Mouse (Mus musculus) lung, embryonic 16.5 days (tissue): Measurements from ENCODE around the gene Spsb2. TPM values are rescaled to one million over a fixed set of nuclear protein-coding genes. Genes with fewer than 3 reads are reported as not detected.
A peak's percentile ranks its signal among the peaks of the same experiment; 100 is the strongest.
"Not testable (repeated sequence)": the region's sequence is repeated elsewhere in the genome, so short reads cannot be mapped to it uniquely, and the experiment has no call there.

Experiments
- ATAC-seq: fragments of 200-750 bp; cut with Nextera tagmentation; 2 replicates; pipeline ENCODE4 v1.8.0; 2017; ENCODE audit warnings: low read depth, mild to moderate bottlenecking, moderate library complexity
- H3K27ac ChIP-seq: fragments of 300-500 bp; sonication (generic); 2 replicates; pipeline ENCODE4 v1.5.1; 2014; ENCODE audit warnings: mild to moderate bottlenecking, control low read depth, low read length
- H3K27me3 ChIP-seq: fragments of 300-500 bp; sonication (generic); 2 replicates; pipeline ENCODE4 v1.6.1; 2014; ENCODE audit warnings: low read depth, low read length, mixed read lengths; ENCODE audit not compliant: control insufficient read depth, insufficient read depth
- H3K36me3 ChIP-seq: fragments of 300-500 bp; sonication (generic); 2 replicates; pipeline ENCODE4 v1.6.1; 2014; ENCODE audit warnings: low read length; ENCODE audit not compliant: control insufficient read depth, insufficient read depth
- H3K4me1 ChIP-seq: fragments of 300-500 bp; sonication (generic); replicated peaks from 2 replicates; pipeline ENCODE4 v1.6.1; 2014; ENCODE audit warnings: low read length, mixed read lengths; ENCODE audit not compliant: control insufficient read depth, insufficient read depth
- H3K4me2 ChIP-seq: fragments of 300-500 bp; sonication (generic); 2 replicates; pipeline ENCODE4 v1.6.1; 2014; ENCODE audit warnings: low read depth, low read length, control low read depth
- H3K4me3 ChIP-seq: fragments of 300-500 bp; sonication (generic); 2 replicates; pipeline ENCODE4 v1.5.1; 2014; ENCODE audit warnings: mild to moderate bottlenecking, low read length, control low read depth
- H3K9ac ChIP-seq: fragments of 300-500 bp; sonication (generic); 2 replicates; pipeline ENCODE4 v1.6.1; 2014; ENCODE audit warnings: low read length, control low read depth
- H3K9me3 ChIP-seq: fragments of 300-500 bp; sonication (generic); 2 replicates; pipeline ENCODE4 v1.6.1; 2016; ENCODE audit warnings: low read length; ENCODE audit not compliant: control insufficient read depth
- WGBS: fragments of 180-500 bp; shearing (Covaris S2); extraction: QIAGEN DNeasy Blood & Tissue Kit; methylation state at CpG from one replicate; pipeline ENCODE4 v1.1.7; 2014; 5-methylcytosine and 5-hydroxymethylcytosine counted together
- polyA plus RNA-seq: library from polyadenylated mRNA; unstranded; fragments of >200 nt; fragmentation: Nextera tagmentation; extraction: Ambion mirVana; gene quantifications from 2 replicates; pipeline ENCODE4 v1.2.1, GENCODE M21; 2015

Gene Spsb2
- polyA plus RNA-seq, 1 experiment from 2014 or later, result 13.6 TPM

GRCm38 (mm10) chr6:124807366-124807765 lies 1.1 kb upstream of the Spsb2 start:
- 83% methylated on average over 4 of the region's 4 CpGs for WGBS
- no peak overlapping the region for H3K9ac ChIP-seq

GRCm38 (mm10) chr6:124807986-124808357 lies 489 bp upstream of the Spsb2 start:
- Histone ChIP-seq H3K9ac (peak overlapping the region; percentile 84), H3K4me1 (peaks cover 31% of the 10 kb centered on the region), H3K4me2 (peak overlapping the region; percentile 98), H3K4me3 (peak overlapping the region; percentile 77), H3K27me3 (no peaks in the 10 kb centered on the region), H3K27ac (peak overlapping the region; percentile 96), H3K36me3 (peaks cover 12% of the 10 kb centered on the region), H3K9me3 (no peaks in the 10 kb centered on the region)
- ATAC-seq, result no peak
- WGBS, result 59% methylated on average over 6 of the region's 6 CpGs

More at GRCm38 (mm10) chr6:124807366-124807765, 1.1 kb upstream of the Spsb2 start:
- H3K9me3 ChIP-seq, result no peaks in the 10 kb centered on the region
- H3K4me3 ChIP-seq, result no peak overlapping the region
- H3K27me3 ChIP-seq, result no peaks in the 10 kb centered on the region
- no peak overlapping the region for H3K4me2 ChIP-seq
- peaks cover 12% of the 10 kb centered on the region for H3K36me3 ChIP-seq
- no peak overlapping the region for H3K27ac ChIP-seq
- H3K4me1 ChIP-seq, result peaks cover 25% of the 10 kb centered on the region
- no peak for ATAC-seq

DNA sequence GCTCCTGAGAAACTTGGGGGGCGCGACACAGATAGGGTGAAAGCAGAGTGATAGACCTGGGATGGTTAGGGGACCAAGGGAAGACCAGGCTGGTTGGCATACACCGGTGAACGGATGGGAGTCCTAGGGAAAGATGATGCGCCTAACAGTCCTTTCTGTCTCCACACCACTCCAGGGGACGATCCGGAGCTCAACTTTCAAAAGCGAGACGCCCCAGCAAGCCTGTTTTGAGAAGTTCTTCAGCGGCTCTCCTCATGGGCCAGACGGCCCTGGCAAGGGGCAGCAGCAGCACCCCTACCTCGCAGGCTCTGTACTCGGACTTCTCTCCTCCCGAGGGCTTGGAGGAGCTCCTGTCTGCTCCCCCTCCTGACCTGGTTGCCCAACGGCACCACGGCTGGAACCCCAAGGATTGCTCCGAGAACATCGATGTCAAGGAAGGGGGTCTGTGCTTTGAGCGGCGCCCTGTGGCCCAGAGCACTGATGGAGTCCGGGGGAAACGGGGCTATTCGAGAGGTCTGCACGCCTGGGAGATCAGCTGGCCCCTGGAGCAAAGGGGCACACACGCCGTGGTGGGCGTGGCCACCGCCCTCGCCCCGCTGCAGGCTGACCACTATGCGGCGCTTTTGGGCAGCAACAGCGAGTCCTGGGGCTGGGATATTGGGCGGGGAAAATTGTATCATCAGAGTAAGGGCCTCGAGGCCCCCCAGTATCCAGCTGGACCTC lies 752 bp downstream of the Spsb2 start:
- ATAC-seq, result peak; percentile 26
- Histone ChIP-seq H3K9me3 (no peaks in the 10 kb centered on the region), H3K4me3 (peak overlapping the region; percentile 77), H3K4me1 (peaks cover 33% of the 10 kb centered on the region), H3K27ac (peak overlapping the region; percentile 96), H3K27me3 (no peaks in the 10 kb centered on the region), H3K9ac (peak overlapping the region; percentile 84), H3K4me2 (peak overlapping the region; percentile 98), H3K36me3 (peaks cover 12% of the 10 kb centered on the region)
- under 1% methylated on average over 35 of the region's 35 CpGs for WGBS

DNA sequence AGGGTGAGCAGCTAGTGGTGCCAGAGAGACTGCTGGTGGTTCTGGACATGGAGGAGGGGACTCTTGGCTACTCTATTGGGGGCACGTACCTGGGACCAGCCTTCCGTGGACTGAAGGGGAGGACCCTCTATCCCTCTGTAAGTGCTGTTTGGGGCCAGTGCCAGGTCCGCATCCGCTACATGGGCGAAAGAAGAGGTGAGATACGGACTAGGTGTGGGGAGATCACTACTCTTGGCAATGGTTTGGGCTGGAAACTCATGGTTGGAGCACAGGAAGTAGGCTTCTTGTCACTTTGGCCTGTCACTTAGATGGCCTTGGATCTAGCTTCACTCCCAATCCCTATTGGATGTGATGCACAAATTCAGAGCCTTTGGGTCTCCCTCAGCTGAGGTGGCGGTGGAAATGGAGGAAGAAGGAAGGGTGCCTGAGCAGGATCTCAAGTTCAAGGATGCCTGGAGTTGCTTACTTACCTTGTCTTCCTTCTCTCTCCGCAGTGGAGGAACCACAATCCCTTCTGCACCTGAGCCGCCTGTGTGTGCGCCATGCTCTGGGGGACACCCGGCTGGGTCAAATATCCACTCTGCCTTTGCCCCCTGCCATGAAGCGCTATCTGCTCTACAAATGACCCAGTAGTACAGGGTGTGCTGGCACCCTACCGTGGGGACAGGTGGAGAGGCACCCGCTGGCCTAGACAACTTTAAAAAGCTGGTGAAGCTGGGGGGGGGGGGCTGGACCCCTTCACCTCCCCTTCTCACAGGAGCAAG lies 1.5 kb downstream of the Spsb2 start:
- Histone ChIP-seq H3K27ac (peak overlapping the region; percentile 96), H3K4me3 (peak overlapping the region; percentile 77), H3K36me3 (peaks cover 12% of the 10 kb centered on the region), H3K9ac (peak overlapping the region; percentile 84), H3K4me2 (peak overlapping the region; percentile 98), H3K4me1 (peaks cover 40% of the 10 kb centered on the region), H3K9me3 (no peaks in the 10 kb centered on the region), H3K27me3 (no peaks in the 10 kb centered on the region)
- 46% methylated on average over 14 of the region's 14 CpGs for WGBS
- ATAC-seq, result no peak

DNA sequence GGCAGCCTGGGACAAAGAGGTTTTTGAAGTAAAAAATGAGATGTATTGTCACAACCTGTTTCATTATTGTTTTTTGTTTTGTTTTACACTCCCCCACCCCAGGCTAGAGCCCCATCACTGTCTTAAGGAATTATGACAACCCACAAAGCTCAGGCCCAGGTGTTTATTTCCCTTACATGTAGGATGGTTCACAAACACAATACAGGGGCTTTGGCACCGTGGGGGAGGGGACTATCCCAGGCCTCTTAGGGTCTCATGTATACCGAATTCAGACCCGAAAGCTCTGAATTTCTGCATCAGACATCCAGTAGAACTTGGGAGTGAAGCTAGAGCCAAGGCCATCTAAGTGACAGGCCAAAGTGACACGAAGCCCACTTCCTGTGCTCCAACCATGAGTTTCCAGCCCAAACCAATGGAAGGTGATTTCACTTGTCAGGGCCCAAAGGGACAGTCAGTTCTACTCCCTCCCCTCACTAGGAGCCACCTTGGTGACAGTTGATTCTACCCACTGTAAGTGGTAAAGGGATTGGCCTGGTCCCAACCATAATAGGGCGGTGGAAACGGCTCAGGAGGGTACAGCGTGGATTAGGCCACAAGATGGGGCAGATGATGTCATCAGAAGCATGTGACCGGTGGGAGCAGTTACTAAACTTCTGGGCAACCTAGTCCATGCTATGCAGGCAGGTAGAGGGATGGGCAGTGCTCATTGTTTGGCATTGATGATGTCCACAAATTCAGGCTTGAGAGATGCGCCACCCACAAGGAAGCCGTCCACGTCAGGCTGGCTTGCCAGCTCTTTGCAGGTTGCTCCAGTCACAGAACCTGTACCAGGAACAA lies 2.3 kb downstream of the Spsb2 start:
- H3K9me3 ChIP-seq, H3K9ac ChIP-seq, H3K27ac ChIP-seq, ATAC-seq, H3K4me3 ChIP-seq, H3K27me3 ChIP-seq, H3K4me2 ChIP-seq: not testable (repeated sequence)
- 83% methylated on average over 10 of the region's 11 CpGs for WGBS
- H3K4me1 ChIP-seq, result peaks cover 42% of the 10 kb centered on the region
- peaks cover 12% of the 10 kb centered on the region for H3K36me3 ChIP-seq

GRCm38 (mm10) chr6:124811403-124811665 lies 2.9 kb downstream of the Spsb2 start:
- Histone ChIP-seq H3K4me3 (no peak overlapping the region), H3K27me3 (no peaks in the 10 kb centered on the region), H3K9me3 (no peaks in the 10 kb centered on the region), H3K36me3 (peaks cover 12% of the 10 kb centered on the region), H3K9ac (no peak overlapping the region), H3K4me2 (no peak overlapping the region), H3K4me1 (peaks cover 39% of the 10 kb centered on the region), H3K27ac (no peak overlapping the region)
- 56% methylated on average over 4 of the region's 4 CpGs for WGBS
- no peak for ATAC-seq

DNA sequence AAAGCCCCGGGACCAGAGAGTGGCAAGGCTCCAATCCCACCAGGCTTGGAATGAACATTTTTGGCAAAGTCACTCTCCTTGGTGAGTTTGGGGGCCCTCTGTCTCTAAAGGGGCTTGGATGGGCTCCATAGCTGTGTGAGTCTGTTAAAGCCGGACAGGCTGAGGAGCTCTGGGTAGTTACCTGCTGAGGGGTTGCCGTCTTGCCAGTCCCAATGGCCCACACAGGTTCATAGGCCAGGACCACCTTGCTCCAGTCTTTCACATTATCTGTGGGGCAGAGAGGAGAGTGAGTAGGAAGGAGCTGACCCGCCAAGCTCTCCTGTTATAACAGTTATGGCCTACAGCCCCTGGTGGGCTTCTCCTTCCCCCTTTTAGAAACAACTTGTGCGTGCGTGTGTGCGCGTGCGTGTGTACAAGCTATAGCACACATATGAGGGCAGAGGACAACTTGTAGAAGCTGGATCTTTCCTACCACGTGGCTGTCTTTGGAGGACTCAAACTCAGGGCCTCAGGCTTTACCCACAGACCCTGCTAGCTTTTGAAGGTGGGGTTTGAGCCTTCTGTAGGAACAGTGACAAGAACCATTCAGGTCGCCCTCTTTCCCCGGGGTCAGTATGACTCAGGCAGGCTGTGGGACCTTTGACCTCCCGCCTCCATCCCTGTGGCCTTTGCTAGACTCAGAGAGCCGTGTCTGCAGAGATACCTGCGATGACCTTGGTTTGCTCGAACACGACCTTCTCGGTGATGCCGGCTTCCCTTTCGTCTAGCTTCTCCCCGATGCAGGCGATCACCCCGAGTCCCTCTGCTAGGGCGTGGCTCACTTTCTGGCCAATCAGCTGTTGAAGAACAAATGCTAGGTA lies 3.5 kb downstream of the Spsb2 start:
- H3K27ac ChIP-seq, result no peak overlapping the region; the same call in 1 of the 2 replicates
- peak overlapping the region; percentile 89 for H3K9ac ChIP-seq
- WGBS, result 69% methylated on average over 24 of the region's 24 CpGs

GRCm38 (mm10) chr6:124812848-124813247 lies 4.4 kb downstream of the Spsb2 start:
- Histone ChIP-seq H3K36me3 (peaks cover 22% of the 10 kb centered on the region), H3K27me3 (no peaks in the 10 kb centered on the region), H3K4me1 (peaks cover 35% of the 10 kb centered on the region), H3K9me3 (no peaks in the 10 kb centered on the region), H3K4me2 (peak overlapping the region; percentile 78), H3K9ac (peak overlapping the region; percentile 89), H3K4me3 (peak overlapping the region; percentile 82), H3K27ac (peak overlapping the region; percentile 94)
- WGBS, result 11% methylated on average over 9 of the region's 9 CpGs
- ATAC-seq, result no peak

More for the DNA sequence above, 3.5 kb downstream of the Spsb2 start:
- no peak for ATAC-seq
- Histone ChIP-seq H3K4me1 (peaks cover 35% of the 10 kb centered on the region), H3K4me3 (peak overlapping the region; percentile 82), H3K27me3 (no peaks in the 10 kb centered on the region), H3K9me3 (no peaks in the 10 kb centered on the region), H3K4me2 (peak overlapping the region; percentile 78), H3K36me3 (peaks cover 14% of the 10 kb centered on the region)
